Mouse (Mus musculus) stomach, embryonic 15.5 days (tissue): ENCODE measurements around the gene Rbms1. TPM values are rescaled to one million over a fixed set of nuclear protein-coding genes. Genes with fewer than 3 reads are reported as not detected.
A peak's percentile ranks its signal among the peaks of the same experiment; 100 is the strongest.

Source experiments
- ATAC-seq: fragments of 200-750 bp; cut with Nextera tagmentation; 2 replicates; pipeline ENCODE4 v1.8.0; 2017; ENCODE audit warnings: low read depth, moderate number of reproducible peaks, moderate TSS enrichment; ENCODE audit not compliant: insufficient read depth, low FRiP score
- H3K27ac ChIP-seq: fragments of 300-500 bp; sonication (generic); 2 replicates; pipeline ENCODE4 v1.5.1; 2015; ENCODE audit warnings: mild to moderate bottlenecking, inconsistent platforms
- H3K27me3 ChIP-seq: fragments of 300-500 bp; sonication (generic); replicated peaks from 2 replicates; pipeline ENCODE4 v1.6.1; 2015; ENCODE audit warnings: inconsistent platforms
- H3K36me3 ChIP-seq: fragments of 300-500 bp; sonication (generic); 2 replicates; pipeline ENCODE4 v1.6.1; 2015; ENCODE audit warnings: inconsistent platforms
- H3K4me1 ChIP-seq: fragments of 300-500 bp; sonication (generic); 2 replicates; pipeline ENCODE4 v1.6.1; 2015; ENCODE audit warnings: inconsistent platforms
- H3K4me2 ChIP-seq: fragments of 300-500 bp; sonication (generic); 2 replicates; pipeline ENCODE4 v1.6.1; 2015; ENCODE audit warnings: mild to moderate bottlenecking, inconsistent platforms
- H3K4me3 ChIP-seq: fragments of 300-500 bp; sonication (generic); replicated peaks from 2 replicates; pipeline ENCODE4 v1.5.1; 2015; ENCODE audit warnings: inconsistent platforms
- H3K9ac ChIP-seq: fragments of 300-500 bp; sonication (generic); 2 replicates; pipeline ENCODE4 v1.6.1; 2015; ENCODE audit warnings: inconsistent platforms
- H3K9me3 ChIP-seq: fragments of 300-500 bp; sonication (generic); 2 replicates; pipeline ENCODE4 v1.6.1; 2016; ENCODE audit warnings: inconsistent platforms
- WGBS: fragments of 180-500 bp; shearing (Covaris S2); methylation state at CpG from one replicate; pipeline ENCODE4 v1.1.7; 2015; 5-methylcytosine and 5-hydroxymethylcytosine counted together
- polyA plus RNA-seq: library from polyadenylated mRNA; unstranded; fragments of >200 nt; fragmentation: Nextera tagmentation; extraction: Ambion mirVana; gene quantifications from 2 replicates; pipeline ENCODE4 v1.2.1, GENCODE M21; 2015

Gene Rbms1
- polyA plus RNA-seq, result 122 and 130 TPM in 2 replicates

DNA sequence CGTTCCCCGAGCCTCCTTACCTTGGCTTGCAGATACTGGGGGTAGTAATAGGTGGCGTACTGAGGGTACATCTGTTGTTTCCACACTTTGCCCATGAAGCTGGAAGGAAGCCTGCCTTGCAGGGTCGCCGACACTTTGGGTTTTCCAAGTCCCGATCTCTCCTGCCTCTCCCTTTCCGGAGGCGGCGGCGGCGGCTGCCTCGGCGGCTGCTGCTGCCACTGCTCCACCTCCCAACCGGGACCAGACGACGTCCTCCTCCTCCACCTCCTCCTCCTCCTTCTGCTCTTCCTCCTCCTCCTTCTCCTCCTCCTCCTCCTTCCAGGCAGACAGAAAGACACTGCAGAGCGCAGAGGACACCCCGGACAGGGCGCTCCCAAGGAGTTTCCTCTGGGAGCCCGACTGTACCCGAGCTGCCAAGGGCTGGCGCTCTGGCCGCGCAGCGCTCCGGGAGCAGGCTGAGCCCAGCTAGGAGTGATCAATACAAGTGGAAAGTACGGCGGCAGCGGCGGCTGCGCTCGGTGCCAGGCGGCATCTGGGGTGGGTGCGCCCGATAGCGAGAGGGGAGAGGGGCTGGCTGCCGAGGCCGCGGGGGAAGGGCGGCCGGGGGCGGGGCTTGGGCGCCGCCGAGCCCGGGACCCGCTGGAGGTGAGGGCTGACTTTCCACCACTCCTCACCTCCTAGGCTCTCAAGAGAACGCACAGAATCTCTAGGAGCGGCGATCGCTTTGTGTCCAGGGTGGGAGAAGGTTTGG, at the start of gene Rbms1:
Rbms1 (minus strand) TSS at position 522 of the 751 bp plus-strand sequence.
- H3K9ac ChIP-seq, result peak within 1 kb of the TSS; percentile 96
- no peaks in the 10 kb centered on the region for H3K27me3 ChIP-seq
- peak within 1 kb of the TSS; percentile 90 for H3K4me3 ChIP-seq
- peak within 1 kb of the TSS; percentile 98 for H3K27ac ChIP-seq
- no peaks in the 10 kb centered on the region for H3K36me3 ChIP-seq
- peaks cover 6% of the 10 kb centered on the region; the same call in 1 of the 2 replicates for H3K4me1 ChIP-seq
- under 1% methylated on average over 50 of the region's 51 CpGs for WGBS
- H3K4me2 ChIP-seq, result peak within 1 kb of the TSS; percentile 62
- peak; percentile 69 for ATAC-seq
- H3K9me3 ChIP-seq, result no peaks in the 10 kb centered on the region

DNA sequence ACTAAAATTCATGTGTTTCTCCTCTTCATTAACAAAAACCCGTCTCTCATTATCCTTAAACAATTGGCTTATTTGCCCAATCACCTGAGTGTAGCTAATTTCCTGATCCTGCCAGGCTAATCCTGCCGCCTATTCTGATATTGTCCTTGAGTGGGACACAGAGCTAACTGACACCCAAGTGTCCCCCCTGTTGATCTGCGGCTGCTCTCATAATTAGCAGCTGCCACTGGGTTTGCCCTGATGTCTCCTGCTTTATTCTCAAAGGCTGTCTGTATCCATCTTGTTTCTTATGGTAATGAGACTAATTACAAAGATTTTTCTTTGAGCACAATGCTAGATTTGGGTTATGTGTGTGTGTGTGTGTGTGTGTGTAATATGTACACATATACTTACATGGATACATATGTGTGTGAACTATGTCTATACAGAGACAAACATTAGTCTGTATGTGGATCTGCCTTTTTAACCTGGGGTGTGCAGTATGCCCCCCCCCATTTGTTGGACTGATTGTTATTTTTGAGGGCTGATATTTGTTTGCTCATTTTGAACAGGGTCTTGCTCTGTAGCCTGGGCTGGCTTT, 49.3 kb upstream of the Rbms1 start:
- H3K4me3 ChIP-seq, result no peak overlapping the region
- ATAC-seq, result no peak
- no peaks in the 10 kb centered on the region for H3K9me3 ChIP-seq
- 78% methylated on average over 3 of the region's 3 CpGs for WGBS
- H3K27ac ChIP-seq, result no peak overlapping the region
- no peak overlapping the region for H3K9ac ChIP-seq
- H3K27me3 ChIP-seq, result no peaks in the 10 kb centered on the region
- H3K36me3 ChIP-seq, result no peaks in the 10 kb centered on the region
- no peak overlapping the region for H3K4me2 ChIP-seq
- H3K4me1 ChIP-seq, result no peaks in the 10 kb centered on the region

GRCm38 (mm10) chr2:60986286-60986685, 23.3 kb upstream of the Rbms1 start:
- H3K4me2 ChIP-seq, result no peak overlapping the region
- H3K9me3 ChIP-seq, result no peaks in the 10 kb centered on the region
- no peaks in the 10 kb centered on the region for H3K4me1 ChIP-seq
- no peaks in the 10 kb centered on the region for H3K36me3 ChIP-seq
- no peak overlapping the region for H3K9ac ChIP-seq
- ATAC-seq, result no peak
- no peak overlapping the region for H3K27ac ChIP-seq
- 52% methylated on average over 5 of the region's 5 CpGs for WGBS
- H3K4me3 ChIP-seq, result no peak overlapping the region
- no peaks in the 10 kb centered on the region for H3K27me3 ChIP-seq

DNA sequence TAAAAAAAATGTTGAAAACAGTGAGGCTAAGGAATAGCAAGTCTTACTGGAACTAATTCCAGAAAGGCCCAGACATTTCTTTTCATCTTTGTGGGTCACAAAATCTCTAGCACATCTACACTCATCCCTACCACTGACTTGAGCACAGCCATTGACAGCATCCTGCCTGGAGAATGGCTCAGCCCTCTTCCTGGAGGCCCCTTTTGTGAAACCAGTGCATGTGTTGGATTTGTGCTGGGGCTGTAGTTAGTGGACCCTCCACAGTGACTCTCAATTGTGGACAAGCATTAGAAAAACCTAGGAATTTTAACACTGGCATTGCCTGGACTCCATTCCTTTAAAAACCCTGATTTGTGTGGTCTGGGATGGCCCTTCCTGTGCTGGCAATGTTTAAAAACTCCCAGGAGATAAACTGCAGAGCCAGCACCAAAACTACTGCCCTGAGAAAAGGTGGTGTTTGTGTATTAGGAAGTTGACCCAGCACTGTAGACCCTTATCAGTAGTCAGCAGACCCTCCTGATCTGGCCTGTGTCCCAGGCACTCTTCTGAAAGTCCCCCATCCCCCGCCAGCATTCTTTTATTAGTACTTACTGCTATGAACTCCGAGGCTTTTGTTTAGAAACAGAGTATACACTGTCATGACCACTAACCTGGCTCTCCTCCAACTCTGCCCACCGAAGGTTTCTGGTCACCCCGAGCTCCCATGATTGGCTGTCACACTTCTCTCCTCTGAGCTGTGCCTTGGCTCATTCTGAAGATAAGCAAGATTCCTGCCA, 15.7 kb upstream of the Rbms1 start:
- Histone ChIP-seq H3K4me3 (no peak overlapping the region), H3K36me3 (no peaks in the 10 kb centered on the region), H3K27me3 (no peaks in the 10 kb centered on the region), H3K4me2 (no peak overlapping the region), H3K4me1 (0 out of 2 replicates have a peak, but pooled peaks cover 6% of the 10 kb centered on the region), H3K9ac (no peak overlapping the region), H3K27ac (no peak overlapping the region), H3K9me3 (no peaks in the 10 kb centered on the region)
- ATAC-seq, result no peak
- 15% methylated on average over 4 of the region's 4 CpGs for WGBS

GRCm38 (mm10) chr2:60972189-60972814, 9.3 kb upstream of the Rbms1 start:
- WGBS, result 64% methylated on average over 7 of the region's 7 CpGs
- Histone ChIP-seq H3K4me2 (no peak overlapping the region), H3K9ac (no peak overlapping the region), H3K27ac (no peak overlapping the region), H3K36me3 (no peaks in the 10 kb centered on the region), H3K4me1 (no peaks in the 10 kb centered on the region), H3K4me3 (no peak overlapping the region), H3K9me3 (no peaks in the 10 kb centered on the region), H3K27me3 (no peaks in the 10 kb centered on the region)
- no peak for ATAC-seq

GRCm38 (mm10) chr2:60963616-60964015, 624 bp upstream of the Rbms1 start:
- Histone ChIP-seq H3K27ac (peak overlapping the region; percentile 98), H3K36me3 (no peaks in the 10 kb centered on the region), H3K9ac (no peak overlapping the region), H3K4me2 (peak overlapping the region; percentile 62), H3K27me3 (no peaks in the 10 kb centered on the region), H3K9me3 (no peaks in the 10 kb centered on the region), H3K4me3 (peak overlapping the region; percentile 90), H3K4me1 (peaks cover 6% of the 10 kb centered on the region; the same call in 1 of the 2 replicates)
- no peak for ATAC-seq
- 15% methylated on average over 5 of the region's 5 CpGs for WGBS

GRCm38 (mm10) chr2:60962001-60962670, 856 bp downstream of the Rbms1 start:
- peak overlapping the region; percentile 62 for H3K4me2 ChIP-seq
- no peaks in the 10 kb centered on the region for H3K9me3 ChIP-seq
- H3K4me3 ChIP-seq, result peak overlapping the region; percentile 90
- H3K27ac ChIP-seq, result peak overlapping the region; percentile 98
- no peaks in the 10 kb centered on the region for H3K27me3 ChIP-seq
- peak; percentile 90 for ATAC-seq
- WGBS, result under 1% methylated on average over 45 of the region's 64 CpGs
- peak overlapping the region; percentile 96 for H3K9ac ChIP-seq
- peaks cover 6% of the 10 kb centered on the region; the same call in 1 of the 2 replicates for H3K4me1 ChIP-seq
- no peaks in the 10 kb centered on the region for H3K36me3 ChIP-seq

DNA sequence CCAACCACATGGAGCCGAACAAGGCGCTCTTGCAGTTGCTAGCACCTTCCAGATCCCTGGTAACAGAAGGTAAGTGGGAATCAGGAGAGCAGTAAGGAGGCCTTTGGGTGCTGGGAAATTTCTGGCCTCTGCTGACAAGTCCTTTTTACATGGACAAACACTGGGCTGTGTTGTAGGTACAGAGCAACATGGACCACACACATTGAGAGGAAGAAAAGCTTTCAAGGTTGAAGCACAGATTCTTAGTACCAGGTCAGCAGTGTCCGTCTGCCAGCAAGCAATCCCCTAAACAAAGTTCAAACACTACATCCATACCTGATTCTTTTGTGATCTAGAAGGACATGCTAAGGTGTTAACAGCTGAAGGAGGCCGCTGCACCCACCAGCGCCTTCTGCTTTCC, 1.7 kb downstream of the Rbms1 start:
- no peak overlapping the region for H3K9ac ChIP-seq
- WGBS, result 33% methylated on average over 5 of the region's 5 CpGs
- no peak for ATAC-seq

GRCm38 (mm10) chr2:60948241-60948640, 14.8 kb downstream of the Rbms1 start:
- H3K36me3 ChIP-seq, result no peaks in the 10 kb centered on the region
- WGBS, result 61% methylated on average over 3 of the region's 3 CpGs
- no peaks in the 10 kb centered on the region for H3K27me3 ChIP-seq
- H3K4me2 ChIP-seq, result no peak overlapping the region
- no peak overlapping the region for H3K4me3 ChIP-seq
- no peak for ATAC-seq
- H3K4me1 ChIP-seq, result no peaks in the 10 kb centered on the region
- no peak overlapping the region for H3K9ac ChIP-seq
- no peaks in the 10 kb centered on the region for H3K9me3 ChIP-seq
- no peak overlapping the region for H3K27ac ChIP-seq

More for the DNA sequence above, 1.7 kb downstream of the Rbms1 start:
- no peaks in the 10 kb centered on the region for H3K27me3 ChIP-seq
- H3K4me3 ChIP-seq, result peak overlapping the region; percentile 90
- no peaks in the 10 kb centered on the region for H3K9me3 ChIP-seq
- H3K36me3 ChIP-seq, result no peaks in the 10 kb centered on the region
- peak overlapping the region; percentile 98; the same call in 1 of the 2 replicates for H3K27ac ChIP-seq
- peak overlapping the region; percentile 62 for H3K4me2 ChIP-seq
- H3K4me1 ChIP-seq, result peaks cover 6% of the 10 kb centered on the region; the same call in 1 of the 2 replicates

GRCm38 (mm10) chr2:60947817-60948216, 15.2 kb downstream of the Rbms1 start:
- no peak overlapping the region for H3K4me2 ChIP-seq
- ATAC-seq, result no peak
- H3K27ac ChIP-seq, result no peak overlapping the region
- no peaks in the 10 kb centered on the region for H3K9me3 ChIP-seq
- no peaks in the 10 kb centered on the region for H3K27me3 ChIP-seq
- H3K4me3 ChIP-seq, result no peak overlapping the region
- WGBS, result 85% methylated on average over 4 of the region's 4 CpGs
- no peak overlapping the region for H3K9ac ChIP-seq
- H3K36me3 ChIP-seq, result no peaks in the 10 kb centered on the region
- no peaks in the 10 kb centered on the region for H3K4me1 ChIP-seq

DNA sequence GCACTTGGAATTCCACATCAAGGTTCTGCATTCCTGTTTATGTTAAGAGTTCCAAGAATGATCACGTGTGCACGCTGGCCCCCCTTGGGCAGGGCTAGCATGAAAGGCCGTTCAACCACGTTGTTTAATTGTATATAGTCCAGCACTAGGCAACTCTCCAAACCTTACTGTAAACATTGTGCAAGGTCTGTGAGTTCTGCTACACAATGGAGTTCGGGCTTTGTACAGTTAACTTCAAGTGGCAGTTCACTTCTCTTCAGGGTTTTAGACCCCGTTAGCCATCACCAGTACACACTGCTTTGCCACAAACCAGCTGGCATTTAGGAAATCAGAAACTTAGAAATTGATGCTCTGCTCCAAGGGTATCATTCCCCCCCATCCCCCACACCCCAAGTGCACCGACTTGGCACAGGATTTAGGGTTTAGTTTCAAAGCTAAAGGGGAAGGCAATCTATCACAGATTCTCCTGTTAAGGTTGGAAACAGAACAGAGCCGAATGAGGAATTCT, 22.5 kb downstream of the Rbms1 start:
- Histone ChIP-seq H3K4me1 (peaks cover 4% of the 10 kb centered on the region; the same call in 1 of the 2 replicates), H3K9me3 (no peaks in the 10 kb centered on the region), H3K9ac (no peak overlapping the region), H3K27ac (peak overlapping the region; percentile 83), H3K27me3 (no peaks in the 10 kb centered on the region), H3K4me3 (peak overlapping the region; percentile 10), H3K36me3 (no peaks in the 10 kb centered on the region), H3K4me2 (peak overlapping the region; percentile 44)
- peak; percentile 93 for ATAC-seq
- 16% methylated on average over 8 of the region's 8 CpGs for WGBS
